In genomic region chr2:125248256-125248655, GRCm38 (mm10) we compare ENCODE assay signal across 8 mouse cellular contexts. TPM values are rescaled to one million over a fixed set of nuclear protein-coding genes. Genes with fewer than 3 reads are reported as not detected.
DNase-seq lines count a peak whose midpoint lies in the region; ATAC-seq and TF ChIP-seq lines count a peak whose summit lies in the region.

No protein-coding gene starts in this region.

- no peak for DNase-seq in kidney, postnatal 0 days (ENCODE audit: low spot score)
- DNase-seq in kidney, adult 18-20 months, result no peak
- DNase-seq in gastrocnemius, postnatal 4 days (ENCODE audit: low spot score in 2 of 2), result no peak
- no peak for DNase-seq in frontal cortex, postnatal 10 days (ENCODE audit: low spot score in 2 of 2)

- no peaks in the 10 kb centered on the region for H3K9me3 ChIP-seq in kidney, postnatal 0 days (replicated peaks; ENCODE audit: low read length)
- no peaks in the 10 kb centered on the region for H3K9me3 ChIP-seq in embryonic facial prominence, embryonic 12.5 days
- no peaks in the 10 kb centered on the region for H3K9me3 ChIP-seq in hindbrain, embryonic 16.5 days (ENCODE audit: control insufficient read depth, low read length)

- TF ChIP-seq CTCF in kidney, postnatal 0 days (IDR thresholded peaks at IDR 0.05; ENCODE audit: low read depth), result no peak

- peak overlapping the region; percentile 93; the same call in 1 of the 2 replicates for H3K27ac ChIP-seq in kidney, postnatal 0 days
- H3K27ac ChIP-seq in embryonic facial prominence, embryonic 12.5 days, result peak overlapping the region; percentile 96
- peak overlapping the region; percentile 88 for H3K27ac ChIP-seq in hindbrain, embryonic 16.5 days (ENCODE audit: low read depth, low read length)

- no peaks in the 10 kb centered on the region for H3K36me3 ChIP-seq in kidney, postnatal 0 days (ENCODE audit: insufficient read depth, low read length)
- H3K36me3 ChIP-seq in embryonic facial prominence, embryonic 12.5 days, result peaks cover 34% of the 10 kb centered on the region
- no peaks in the 10 kb centered on the region for H3K36me3 ChIP-seq in hindbrain, embryonic 16.5 days (ENCODE audit: control insufficient read depth, insufficient read depth, low read length)
- H3K36me3 ChIP-seq in myocyte (ENCODE audit: control insufficient read depth, insufficient read depth), result peaks cover 12% of the 10 kb centered on the region

- peak overlapping the region; percentile 87 for H3K4me2 ChIP-seq in kidney, postnatal 0 days (ENCODE audit: low read length)
- H3K4me2 ChIP-seq in embryonic facial prominence, embryonic 12.5 days (replicated peaks), result peak overlapping the region; percentile 67
- H3K4me2 ChIP-seq in hindbrain, embryonic 16.5 days (ENCODE audit: low read length), result peak overlapping the region; percentile 74
- H3K4me2 ChIP-seq in myocyte (ENCODE audit: low read depth), result peak overlapping the region; percentile 75

- peak overlapping the region; percentile 64 for H3K4me3 ChIP-seq in kidney, postnatal 0 days (replicated peaks; ENCODE audit: low read depth, low read length)
- H3K4me3 ChIP-seq in embryonic facial prominence, embryonic 12.5 days, result peak overlapping the region; percentile 80
- peak overlapping the region; percentile 77 for H3K4me3 ChIP-seq in hindbrain, embryonic 16.5 days (ENCODE audit: low read length)
- peak overlapping the region; percentile 66 for H3K4me3 ChIP-seq in myocyte

- H3K9ac ChIP-seq in kidney, postnatal 0 days (ENCODE audit: low read depth, low read length), result peak overlapping the region; percentile 73; the same call in 1 of the 2 replicates
- H3K9ac ChIP-seq in embryonic facial prominence, embryonic 12.5 days, result peak overlapping the region; percentile 84
- peak overlapping the region; percentile 82 for H3K9ac ChIP-seq in hindbrain, embryonic 16.5 days (ENCODE audit: low read depth, low read length)

- no peaks in the 10 kb centered on the region for H3K27me3 ChIP-seq in kidney, postnatal 0 days (ENCODE audit: insufficient read depth, low read length)
- H3K27me3 ChIP-seq in embryonic facial prominence, embryonic 12.5 days, result no peaks in the 10 kb centered on the region
- H3K27me3 ChIP-seq in hindbrain, embryonic 16.5 days (replicated peaks; ENCODE audit: control insufficient read depth, insufficient read depth, low read length), result no peaks in the 10 kb centered on the region
- no peaks in the 10 kb centered on the region for H3K27me3 ChIP-seq in myocyte (ENCODE audit: control insufficient read depth, insufficient read depth, insufficient read length)

- H3K79me2 ChIP-seq in myocyte (ENCODE audit: control insufficient read depth, insufficient read depth), result peaks cover 43% of the 10 kb centered on the region

- H3K4me1 ChIP-seq in kidney, postnatal 0 days (replicated peaks; ENCODE audit: insufficient read depth, low read length), result peaks cover 12% of the 10 kb centered on the region; the same call in 1 of the 2 replicates
- H3K4me1 ChIP-seq in embryonic facial prominence, embryonic 12.5 days, result peaks cover 22% of the 10 kb centered on the region
- peaks cover 9% of the 10 kb centered on the region for H3K4me1 ChIP-seq in hindbrain, embryonic 16.5 days (ENCODE audit: control insufficient read depth, insufficient read depth, low read depth, low read length)

- no peak for ATAC-seq in kidney, postnatal 0 days (replicated peaks; ENCODE audit: low FRiP score, low read depth)
- no peak for ATAC-seq in embryonic facial prominence, embryonic 12.5 days (ENCODE audit: insufficient number of reproducible peaks, insufficient read depth, low FRiP score, low TSS enrichment)
- no peak for ATAC-seq in hindbrain, embryonic 16.5 days
- no peak for ATAC-seq in megakaryocyte-erythroid progenitor cell, adult 5-6 weeks (replicated peaks; ENCODE audit: low FRiP score, low TSS enrichment, poor library complexity, severe bottlenecking)

- peak overlapping the region; percentile 41 for H3ac ChIP-seq in myocyte (ENCODE audit: control insufficient read depth, insufficient read length)

- TF ChIP-seq POLR2A in myocyte (IDR thresholded peaks at IDR 0.05; ENCODE audit: insufficient read length, low read depth), result no peak

- 1% methylated on average over 8 of the region's 8 CpGs for WGBS in kidney, postnatal 0 days
- WGBS in embryonic facial prominence, embryonic 12.5 days, result under 1% methylated on average over 8 of the region's 8 CpGs
- 3% methylated on average over 8 of the region's 8 CpGs for WGBS in hindbrain, embryonic 16.5 days

TF ChIP-seq in myocyte, 11 proteins besides CTCF, POLR2A, EP300 and RAD21:
- TF ChIP-seq REST (IDR thresholded peaks at IDR 0.05; ENCODE audit: insufficient read depth, insufficient read length) (no peak), MYOD1 (IDR thresholded peaks at IDR 0.05; ENCODE audit: control insufficient read depth in 1 of 3, insufficient read length in 2 of 3, low read depth in 2 of 3) (no peak), TCF3 (IDR thresholded peaks at IDR 0.05; ENCODE audit: insufficient read length, low read depth) (no peak), E2F4 (IDR thresholded peaks at IDR 0.05; ENCODE audit: insufficient read depth) (no peak), USF1 (IDR thresholded peaks at IDR 0.05; ENCODE audit: low read depth) (no peak), POLR2AphosphoS2 (IDR thresholded peaks at IDR 0.05; ENCODE audit: insufficient read length, low read depth) (no peak), CEBPB (IDR thresholded peaks at IDR 0.05; ENCODE audit: insufficient read depth, poor library complexity, severe bottlenecking) (no peak), TCF12 (IDR thresholded peaks at IDR 0.05; ENCODE audit: insufficient read depth, poor library complexity, severe bottlenecking) (no peak)

RNA-seq across cellular contexts. Expression of gene Dut, which starts 1.3 kb away (rescaled TPM):
- polyA plus RNA-seq in kidney, postnatal 0 days (2015; fragmentation: Nextera tagmentation; extraction: Ambion mirVana), result 133 and 141 TPM in 2 replicates
- polyA plus RNA-seq in embryonic facial prominence, embryonic 12.5 days (2016; fragmentation: Nextera tagmentation; extraction: Ambion mirVana), result 160 and 167 TPM in 2 replicates
- polyA plus RNA-seq in hindbrain, embryonic 16.5 days (2015; fragmentation: Nextera tagmentation; extraction: Ambion mirVana), result 72.8 and 75.4 TPM in 2 replicates
- 57.1 TPM for polyA plus RNA-seq in myocyte (2012; fragmentation: generic; extraction: Trizol)
- 10 to 100 TPM; 37.3 to 39.8 TPM for total RNA-seq in gastrocnemius, postnatal 4 days (2021)
- total RNA-seq in megakaryocyte-erythroid progenitor cell, adult 5-6 weeks (2014; fragmentation: Nextera tagmentation), result 495 and 588 TPM in 2 replicates
- 309 and 443 TPM in 2 replicates for total RNA-seq in megakaryocyte-erythroid progenitor cell, adult 5-6 weeks (2017)
